8 mouse cellular contexts compared by ENCODE assay signal in the genomic region with DNA sequence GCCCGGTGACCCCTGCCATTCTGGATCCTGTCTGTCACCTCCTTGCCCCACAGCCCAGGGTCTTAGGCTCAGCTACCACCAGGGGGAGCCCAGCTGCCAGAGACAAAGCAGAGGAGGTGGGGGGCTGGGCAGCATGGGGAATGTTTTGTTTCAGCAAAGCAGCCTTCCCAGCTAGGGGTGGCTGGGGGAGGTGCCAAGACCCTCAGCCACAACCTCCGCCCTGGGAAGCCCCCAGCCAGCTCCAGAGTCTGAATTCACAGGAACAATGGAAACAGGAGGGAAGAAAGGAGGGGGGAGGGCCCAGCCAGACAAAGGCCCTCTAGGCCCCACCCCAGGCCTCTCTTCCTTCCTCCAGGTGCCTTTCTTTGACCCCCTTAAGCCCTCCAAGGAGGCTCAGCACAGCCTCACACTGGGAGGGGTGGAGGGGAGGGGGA. TPM values are rescaled to one million over a fixed set of nuclear protein-coding genes. Genes with fewer than 3 reads are reported as not detected.
A peak's percentile ranks its signal among the peaks of the same experiment; 100 is the strongest.
DNase-seq lines count a peak whose midpoint lies in the region; ATAC-seq lines count a peak whose summit lies in the region.

No protein-coding gene starts in this region.

- H3K9ac ChIP-seq in hindbrain, embryonic 15.5 days: peak overlapping the region; percentile 32

- 0% methylated on average over 2 of the region's 2 CpGs for WGBS in hindbrain, embryonic 15.5 days

- intact Hi-C loops in left cerebral cortex, postnatal 14 days (cut with DNase I): loop anchor here (2.0 kb wide), 1 partner anchor 18 kb away; no protein-coding TSS in a partner anchor

- H3K4me2 ChIP-seq in hindbrain, embryonic 15.5 days: peak overlapping the region; percentile 38

- H3K9me3 ChIP-seq in hindbrain, embryonic 15.5 days: no peaks in the 10 kb centered on the region
- no peaks in the 10 kb centered on the region for H3K9me3 ChIP-seq in megakaryocyte, embryonic 14.5 days

- no peaks in the 10 kb centered on the region for H3K27me3 ChIP-seq in hindbrain, embryonic 15.5 days
- no peaks in the 10 kb centered on the region for H3K27me3 ChIP-seq in megakaryocyte, embryonic 14.5 days (replicated peaks)

- ATAC-seq in hindbrain, embryonic 15.5 days (ENCODE audit: low FRiP score, low read depth): peak; percentile 55

- H3K4me1 ChIP-seq in hindbrain, embryonic 15.5 days (replicated peaks): peaks cover 76% of the 10 kb centered on the region
- peaks cover 97% of the 10 kb centered on the region for H3K4me1 ChIP-seq in megakaryocyte, embryonic 14.5 days

- H3K36me3 ChIP-seq in hindbrain, embryonic 15.5 days: no peaks in the 10 kb centered on the region
- peaks cover 96% of the 10 kb centered on the region for H3K36me3 ChIP-seq in megakaryocyte, embryonic 14.5 days (replicated peaks; ENCODE audit: low read length)

- peak; percentile 88 for DNase-seq in layer of hippocampus, adult 11-12 months (ENCODE audit: low spot score)
- DNase-seq in layer of hippocampus, adult 9-10 months (ENCODE audit: low spot score): no peak
- peak; percentile 75 to 85 for DNase-seq in cerebellum, postnatal 25 days
- DNase-seq in frontal cortex, postnatal 36 days (ENCODE audit: low spot score in 2 of 2): peak; percentile 74 to 76
- peak; percentile 81 to 88 for DNase-seq in left cerebral cortex, postnatal 14 days (ENCODE audit: low spot score in 2 of 2)
- peak; percentile 90 for DNase-seq in right cerebral cortex, postnatal 14 days

- H3K4me3 ChIP-seq in hindbrain, embryonic 15.5 days: 0 out of 2 replicates have a peak overlapping the region, but pooled peaks have one; percentile 5
- H3K4me3 ChIP-seq in megakaryocyte, embryonic 14.5 days (replicated peaks): peak overlapping the region; percentile 75

- H3K27ac ChIP-seq in hindbrain, embryonic 15.5 days (replicated peaks): peak overlapping the region; percentile 89

RNA-seq across cellular contexts. Expression of gene Gnai2, which starts 8.3 kb away (rescaled TPM):
- 332 and 343 TPM in 2 replicates for polyA plus RNA-seq in hindbrain, embryonic 15.5 days (2015; fragmentation: Nextera tagmentation; extraction: Ambion mirVana)
- total RNA-seq in left cerebral cortex, postnatal 14 days (2021): 100 to 1,000 TPM; 205 to 220 TPM
- 1,319 and 1,886 TPM in 2 replicates for polyA plus RNA-seq in megakaryocyte, embryonic 14.5 days (2012; ENCODE audit: insufficient read depth, low replicate concordance)

RNA-seq across cellular contexts. Expression of gene Sema3b, which starts 17.8 kb away (rescaled TPM):
- polyA plus RNA-seq in hindbrain, embryonic 15.5 days (2015; fragmentation: Nextera tagmentation; extraction: Ambion mirVana): 4.6 and 5.1 TPM in 2 replicates
- 1 to 10 TPM; 3.2 to 3.8 TPM for total RNA-seq in left cerebral cortex, postnatal 14 days (2021)
- not detected in 2 replicates for polyA plus RNA-seq in megakaryocyte, embryonic 14.5 days (2012; ENCODE audit: insufficient read depth, low replicate concordance)

RNA-seq across cellular contexts. Expression of gene Ifrd2, which starts 39.4 kb away (rescaled TPM):
- 16.3 and 17.3 TPM in 2 replicates for polyA plus RNA-seq in hindbrain, embryonic 15.5 days (2015; fragmentation: Nextera tagmentation; extraction: Ambion mirVana)
- total RNA-seq in left cerebral cortex, postnatal 14 days (2021): 1 to 10 TPM; 8.9 to 9.7 TPM
- polyA plus RNA-seq in megakaryocyte, embryonic 14.5 days (2012; ENCODE audit: insufficient read depth, low replicate concordance): 32.1 and 34.9 TPM in 2 replicates

RNA-seq across cellular contexts. Expression of gene Slc38a3, which starts 42.5 kb away (rescaled TPM):
- polyA plus RNA-seq in hindbrain, embryonic 15.5 days (2015; fragmentation: Nextera tagmentation; extraction: Ambion mirVana): 41.4 and 43.3 TPM in 2 replicates
- total RNA-seq in left cerebral cortex, postnatal 14 days (2021): 10 to 100 TPM; 79.5 to 87.1 TPM
- polyA plus RNA-seq in megakaryocyte, embryonic 14.5 days (2012; ENCODE audit: insufficient read depth, low replicate concordance): not detected in 2 replicates

RNA-seq across cellular contexts. Expression of gene Hyal3, which starts 46.2 kb away (rescaled TPM):
- polyA plus RNA-seq in hindbrain, embryonic 15.5 days (2015; fragmentation: Nextera tagmentation; extraction: Ambion mirVana): 1.8 and 2.2 TPM in 2 replicates
- total RNA-seq in left cerebral cortex, postnatal 14 days (2021): 1 to 10 TPM in 1 of 2 experiments, under 1 TPM in 1; 0.78 to 1.4 TPM
- polyA plus RNA-seq in megakaryocyte, embryonic 14.5 days (2012; ENCODE audit: insufficient read depth, low replicate concordance): 0.31 TPM in 1 of 2 replicates, not detected in the other
